Mouse (Mus musculus): ENCODE data around the gene Tiparp.

DNA sequence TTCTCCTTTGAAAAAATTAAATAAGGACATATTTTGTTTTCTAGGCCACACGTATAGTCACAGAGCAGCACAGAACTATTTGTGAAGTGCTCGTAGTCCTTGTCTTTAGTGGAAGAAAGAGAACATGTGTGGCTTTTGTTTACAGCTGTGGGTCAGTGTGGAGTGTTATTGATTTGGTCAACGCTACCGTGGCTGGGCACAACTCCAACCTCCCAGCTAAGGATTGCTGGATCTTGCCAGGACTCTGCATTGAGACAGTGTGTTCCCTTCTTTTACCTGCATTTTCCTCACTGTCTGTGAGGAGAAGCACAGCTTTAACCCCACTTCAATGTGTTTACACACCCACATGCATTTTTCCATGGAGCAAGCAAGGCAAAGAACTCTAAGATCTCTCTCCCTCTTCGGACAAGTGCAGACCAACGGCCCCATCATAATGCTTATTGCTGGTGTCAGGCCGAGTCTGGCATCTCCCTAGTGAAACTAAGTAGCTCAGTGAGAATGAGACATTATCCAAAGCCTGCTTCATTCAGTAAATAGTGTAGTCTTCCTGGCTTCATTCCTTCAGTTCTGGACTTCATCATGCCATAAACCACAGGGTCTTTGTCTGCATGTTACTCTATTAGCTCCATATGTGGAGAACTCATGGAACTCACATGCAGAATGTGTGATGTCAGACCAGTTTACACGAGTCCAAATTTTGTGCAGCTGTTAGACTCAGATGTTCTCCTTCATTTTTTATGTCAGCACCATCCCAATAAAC, 73.3 kb downstream of the Tiparp start:
- TF ChIP-seq POLR2A (IDR thresholded peaks at IDR 0.05; ENCODE audit: insufficient read length, low read depth) (no peak), MAX (IDR thresholded peaks at IDR 0.05; ENCODE audit: low read depth) (no peak), USF1 (IDR thresholded peaks at IDR 0.05; ENCODE audit: low read depth) (no peak), SRF (IDR thresholded peaks at IDR 0.05; ENCODE audit: control insufficient read depth, insufficient read length, low read depth) (no peak), MYOD1 (IDR thresholded peaks at IDR 0.05; ENCODE audit: control insufficient read depth in 1 of 3, insufficient read length in 2 of 3, low read depth in 2 of 3) (no peak), E2F4 (IDR thresholded peaks at IDR 0.05; ENCODE audit: insufficient read depth) (no peak)

Data from myocyte (in vitro differentiated cells).